Mouse (Mus musculus) spleen, adult 12 weeks (tissue): Measurements from ENCODE around the gene Ctcfl.

Source experiments
- DNase-seq: peaks from one replicate; pipeline ENCODE4 v3.0.0; 2022; ENCODE audit warnings: low spot score

The Ctcfl gene

GRCm38 (mm10) chr2:173119023-173119944 lies at the start of gene Ctcfl:
Gene Ctcfl, minus strand, starts transcription at chr2:173119525.
- DNase-seq = no peak

- DNase-seq = no peak
Observed at GRCm38 (mm10) chr2:173168411-173168851, 49.1 kb upstream of the Ctcfl start.

- no peak for DNase-seq
Observed at GRCm38 (mm10) chr2:173165357-173165756, 46.0 kb upstream of the Ctcfl start.

- DNase-seq = no peak
Observed at GRCm38 (mm10) chr2:173164946-173165345, 45.6 kb upstream of the Ctcfl start.

GRCm38 (mm10) chr2:173164358-173164757 lies 45.0 kb upstream of the Ctcfl start:
- no peak for DNase-seq

GRCm38 (mm10) chr2:173163380-173163779 lies 44.1 kb upstream of the Ctcfl start:
- DNase-seq = no peak

- peak; percentile 17 for DNase-seq
Observed at GRCm38 (mm10) chr2:173159354-173160311, 40.3 kb upstream of the Ctcfl start.

- DNase-seq = no peak
Observed at GRCm38 (mm10) chr2:173158390-173159055, 39.2 kb upstream of the Ctcfl start.

- DNase-seq = no peak
Observed at GRCm38 (mm10) chr2:173157871-173158270, 38.5 kb upstream of the Ctcfl start.

- no peak for DNase-seq
Observed at GRCm38 (mm10) chr2:173157376-173157775, 38.1 kb upstream of the Ctcfl start.

- DNase-seq = no peak
Observed at GRCm38 (mm10) chr2:173156923-173157322, 37.6 kb upstream of the Ctcfl start.

- no peak for DNase-seq
Observed at GRCm38 (mm10) chr2:173155907-173156306, 36.6 kb upstream of the Ctcfl start.

- DNase-seq = no peak
Observed at GRCm38 (mm10) chr2:173154962-173155361, 35.6 kb upstream of the Ctcfl start.

- DNase-seq = no peak
Observed at GRCm38 (mm10) chr2:173154513-173154912, 35.2 kb upstream of the Ctcfl start.

GRCm38 (mm10) chr2:173153266-173153665 lies 33.9 kb upstream of the Ctcfl start:
- DNase-seq = no peak

GRCm38 (mm10) chr2:173152436-173153151 lies 33.3 kb upstream of the Ctcfl start, which contains the start of gene Pck1:
Gene Pck1, plus strand, starts transcription at chr2:173153048.
- no peak for DNase-seq

GRCm38 (mm10) chr2:173151784-173152284 lies 32.5 kb upstream of the Ctcfl start:
- no peak for DNase-seq

GRCm38 (mm10) chr2:173151352-173151751 lies 32.0 kb upstream of the Ctcfl start:
- no peak for DNase-seq

- no peak for DNase-seq
Observed at GRCm38 (mm10) chr2:173148001-173148400, 28.7 kb upstream of the Ctcfl start.

- no peak for DNase-seq
Observed at GRCm38 (mm10) chr2:173146728-173147127, 27.4 kb upstream of the Ctcfl start.

GRCm38 (mm10) chr2:173145808-173146207 lies 26.5 kb upstream of the Ctcfl start:
- DNase-seq = no peak
